Mouse (Mus musculus): ENCODE results near the gene Artn. TPM values are rescaled to one million over a fixed set of nuclear protein-coding genes. Genes with fewer than 3 reads are reported as not detected.

Gene Artn
- polyA plus RNA-seq, 1 experiment: 1.2 TPM

- WGBS: 89% methylated on average over 2 of the region's 2 CpGs
- Histone ChIP-seq H3K27ac (ENCODE audit: insufficient read depth, low read depth, low read length) (no peak overlapping the region), H3K4me3 (ENCODE audit: insufficient read depth, low read depth, low read length) (no peak overlapping the region), H3K27me3 (replicated peaks; ENCODE audit: control insufficient read depth, insufficient read depth, low read length) (no peaks in the 10 kb centered on the region), H3K4me1 (ENCODE audit: control insufficient read depth, insufficient read depth, low read length) (no peaks in the 10 kb centered on the region; the same call in 1 of the 2 replicates), H3K36me3 (ENCODE audit: control insufficient read depth, insufficient read depth, low read length) (no peaks in the 10 kb centered on the region)
- TF ChIP-seq POLR2A (IDR thresholded peaks at IDR 0.05; ENCODE audit: low read depth, low read length) (no peak), CTCF (conservative IDR thresholded peaks at IDR 0.05; ENCODE audit: insufficient read depth, insufficient read length, low read depth, low read length) (no peak)
- DNase-seq: no peak
Measured at GRCm38 (mm10) chr4:117921358-117921757, 8.2 kb downstream of the Artn start.

- Histone ChIP-seq H3K27ac (ENCODE audit: insufficient read depth, low read depth, low read length) (no peak overlapping the region), H3K27me3 (replicated peaks; ENCODE audit: control insufficient read depth, insufficient read depth, low read length) (no peaks in the 10 kb centered on the region), H3K36me3 (ENCODE audit: control insufficient read depth, insufficient read depth, low read length) (no peaks in the 10 kb centered on the region), H3K4me1 (ENCODE audit: control insufficient read depth, insufficient read depth, low read length) (peaks cover under 1% of the 10 kb centered on the region; the same call in 1 of the 2 replicates), H3K4me3 (ENCODE audit: insufficient read depth, low read depth, low read length) (no peak overlapping the region)
- DNase-seq: no peak
- WGBS: 88% methylated on average over 5 of the region's 5 CpGs
- no peak for TF ChIP-seq CTCF (conservative IDR thresholded peaks at IDR 0.05; ENCODE audit: insufficient read depth, insufficient read length, low read depth, low read length)
- no peak for TF ChIP-seq POLR2A (IDR thresholded peaks at IDR 0.05; ENCODE audit: low read depth, low read length)
Measured at GRCm38 (mm10) chr4:117918762-117919161, 10.8 kb downstream of the Artn start.

GRCm38 (mm10) chr4:117918261-117918660 is 11.3 kb downstream of the Artn start:
- 32% methylated on average over 3 of the region's 3 CpGs for WGBS

DNA sequence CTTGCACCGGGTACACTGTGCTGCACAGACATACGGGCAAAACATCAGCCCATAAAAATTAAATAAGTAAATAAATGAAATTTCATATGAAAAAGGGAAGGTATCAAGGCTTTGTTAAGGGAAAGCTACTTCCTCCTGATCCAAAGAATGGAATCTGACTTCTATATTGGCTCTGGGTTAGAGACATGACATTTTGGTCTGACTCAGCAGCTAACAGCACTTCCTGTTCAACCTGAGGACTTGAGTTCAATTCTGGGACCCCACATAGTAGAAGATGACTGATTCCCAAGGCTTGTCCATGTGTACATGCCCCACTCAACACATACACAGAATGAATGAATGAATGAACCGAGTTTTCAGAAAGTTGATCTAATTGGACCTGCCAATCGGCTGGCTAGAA is 11.7 kb downstream of the Artn start:
- no peak for TF ChIP-seq CTCF (conservative IDR thresholded peaks at IDR 0.05; ENCODE audit: insufficient read depth, insufficient read length, low read depth, low read length)
- TF ChIP-seq POLR2A (IDR thresholded peaks at IDR 0.05; ENCODE audit: low read depth, low read length): no peak
- WGBS: 81% methylated on average over 4 of the region's 4 CpGs
- no peak for DNase-seq
- Histone ChIP-seq H3K27me3 (replicated peaks; ENCODE audit: control insufficient read depth, insufficient read depth, low read length) (no peaks in the 10 kb centered on the region), H3K4me3 (ENCODE audit: insufficient read depth, low read depth, low read length) (no peak overlapping the region), H3K36me3 (ENCODE audit: control insufficient read depth, insufficient read depth, low read length) (no peaks in the 10 kb centered on the region), H3K4me1 (ENCODE audit: control insufficient read depth, insufficient read depth, low read length) (peaks cover 5% of the 10 kb centered on the region; the same call in 1 of the 2 replicates), H3K27ac (ENCODE audit: insufficient read depth, low read depth, low read length) (no peak overlapping the region)

More at GRCm38 (mm10) chr4:117918261-117918660, 11.3 kb downstream of the Artn start:
- TF ChIP-seq POLR2A (IDR thresholded peaks at IDR 0.05; ENCODE audit: low read depth, low read length) (no peak), CTCF (conservative IDR thresholded peaks at IDR 0.05; ENCODE audit: insufficient read depth, insufficient read length, low read depth, low read length) (no peak)
- peak; percentile 54 for DNase-seq
- H3K4me3 ChIP-seq (ENCODE audit: insufficient read depth, low read depth, low read length): no peak overlapping the region
- no peaks in the 10 kb centered on the region for H3K36me3 ChIP-seq (ENCODE audit: control insufficient read depth, insufficient read depth, low read length)
- no peak overlapping the region for H3K27ac ChIP-seq (ENCODE audit: insufficient read depth, low read depth, low read length)
- no peaks in the 10 kb centered on the region for H3K27me3 ChIP-seq (replicated peaks; ENCODE audit: control insufficient read depth, insufficient read depth, low read length)
- H3K4me1 ChIP-seq (ENCODE audit: control insufficient read depth, insufficient read depth, low read length): peaks cover 5% of the 10 kb centered on the region; the same call in 1 of the 2 replicates

DNA sequence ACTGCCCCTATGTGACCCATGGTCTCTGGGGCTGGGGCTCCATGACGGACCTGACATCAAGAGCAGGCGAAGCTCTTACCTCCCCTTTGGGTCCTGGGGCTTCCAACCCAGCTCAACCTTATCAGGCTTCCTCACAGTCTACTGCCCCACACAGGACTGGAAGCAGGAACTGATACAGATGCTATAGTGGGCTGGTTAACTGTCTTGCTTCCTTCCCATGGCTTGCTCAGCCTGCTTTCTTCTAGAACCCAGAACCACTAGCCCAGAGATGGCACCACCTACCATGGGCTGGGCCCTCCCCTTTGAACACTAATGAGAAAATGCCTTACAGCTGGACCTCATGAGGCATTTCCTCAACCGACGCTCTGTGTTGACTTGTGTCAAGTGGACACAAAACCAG is 12.2 kb downstream of the Artn start:
- no peak for DNase-seq
- 81% methylated on average over 4 of the region's 4 CpGs for WGBS
- Histone ChIP-seq H3K27ac (ENCODE audit: insufficient read depth, low read depth, low read length) (no peak overlapping the region), H3K36me3 (ENCODE audit: control insufficient read depth, insufficient read depth, low read length) (no peaks in the 10 kb centered on the region), H3K4me3 (ENCODE audit: insufficient read depth, low read depth, low read length) (no peak overlapping the region), H3K27me3 (replicated peaks; ENCODE audit: control insufficient read depth, insufficient read depth, low read length) (no peaks in the 10 kb centered on the region), H3K4me1 (ENCODE audit: control insufficient read depth, insufficient read depth, low read length) (peaks cover 5% of the 10 kb centered on the region; the same call in 1 of the 2 replicates)
- no peak for TF ChIP-seq POLR2A (IDR thresholded peaks at IDR 0.05; ENCODE audit: low read depth, low read length)
- no peak for TF ChIP-seq CTCF (conservative IDR thresholded peaks at IDR 0.05; ENCODE audit: insufficient read depth, insufficient read length, low read depth, low read length)

- WGBS: 49% methylated on average over 5 of the region's 5 CpGs
- H3K27ac ChIP-seq (ENCODE audit: insufficient read depth, low read depth, low read length): no peak overlapping the region
- no peaks in the 10 kb centered on the region for H3K27me3 ChIP-seq (replicated peaks; ENCODE audit: control insufficient read depth, insufficient read depth, low read length)
- no peak overlapping the region for H3K4me3 ChIP-seq (ENCODE audit: insufficient read depth, low read depth, low read length)
- no peak for DNase-seq
- TF ChIP-seq CTCF (conservative IDR thresholded peaks at IDR 0.05; ENCODE audit: insufficient read depth, insufficient read length, low read depth, low read length) (no peak), POLR2A (IDR thresholded peaks at IDR 0.05; ENCODE audit: low read depth, low read length) (no peak)
- peaks cover 5% of the 10 kb centered on the region; the same call in 1 of the 2 replicates for H3K4me1 ChIP-seq (ENCODE audit: control insufficient read depth, insufficient read depth, low read length)
- 0 out of 2 replicates have a peak, but pooled peaks cover 2% of the 10 kb centered on the region for H3K36me3 ChIP-seq (ENCODE audit: control insufficient read depth, insufficient read depth, low read length)
Measured at GRCm38 (mm10) chr4:117916386-117916785, 13.2 kb downstream of the Artn start.

DNA sequence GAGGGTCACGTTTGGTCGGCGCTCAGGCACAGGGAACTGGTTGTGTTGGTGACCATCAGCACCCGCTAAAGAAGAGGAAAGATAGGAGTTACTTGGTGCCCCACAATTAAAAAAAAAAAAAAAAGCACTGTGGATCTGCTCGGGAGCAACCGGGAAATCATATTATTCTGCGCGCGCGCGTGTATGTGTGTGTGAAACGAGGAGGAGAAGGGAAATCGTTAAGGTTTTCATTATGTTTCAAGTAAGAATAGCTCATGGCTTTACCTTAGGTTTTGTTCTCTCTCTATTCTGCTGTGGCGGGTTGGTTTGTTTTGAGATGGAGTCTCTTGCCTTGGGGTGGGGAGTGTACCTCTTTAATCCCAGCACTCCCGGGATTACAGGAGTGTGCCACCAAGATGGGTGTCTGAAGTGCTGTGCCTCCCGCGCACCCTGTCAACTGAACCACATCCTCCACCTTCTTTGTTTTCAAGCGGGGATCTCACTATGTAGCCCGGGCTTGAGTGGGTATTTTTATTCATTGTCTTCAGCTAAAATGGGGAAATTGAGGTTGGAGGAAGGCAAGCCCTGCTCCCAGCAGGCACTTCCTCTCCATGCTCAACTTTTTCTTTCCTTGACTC is 14.0 kb downstream of the Artn start:
- H3K4me3 ChIP-seq (ENCODE audit: insufficient read depth, low read depth, low read length): peak overlapping the region; percentile 62
- 1% methylated on average over 19 of the region's 19 CpGs for WGBS
- H3K27ac ChIP-seq (ENCODE audit: insufficient read depth, low read depth, low read length): no peak overlapping the region
- TF ChIP-seq CTCF (conservative IDR thresholded peaks at IDR 0.05; ENCODE audit: insufficient read depth, insufficient read length, low read depth, low read length) (no peak), POLR2A (IDR thresholded peaks at IDR 0.05; ENCODE audit: low read depth, low read length) (no peak)
- H3K36me3 ChIP-seq (ENCODE audit: control insufficient read depth, insufficient read depth, low read length): 0 out of 2 replicates have a peak, but pooled peaks cover 2% of the 10 kb centered on the region
- peaks cover 5% of the 10 kb centered on the region; the same call in 1 of the 2 replicates for H3K4me1 ChIP-seq (ENCODE audit: control insufficient read depth, insufficient read depth, low read length)
- no peaks in the 10 kb centered on the region for H3K27me3 ChIP-seq (replicated peaks; ENCODE audit: control insufficient read depth, insufficient read depth, low read length)
- no peak for DNase-seq
